Mouse (Mus musculus): ENCODE results near the gene Fdxr. TPM values are rescaled to one million over a fixed set of nuclear protein-coding genes. Genes with fewer than 3 reads are reported as not detected.

The Fdxr gene
- total RNA-seq, 2 experiments from 2014 or later: 17.0 to 20.8 TPM

DNA sequence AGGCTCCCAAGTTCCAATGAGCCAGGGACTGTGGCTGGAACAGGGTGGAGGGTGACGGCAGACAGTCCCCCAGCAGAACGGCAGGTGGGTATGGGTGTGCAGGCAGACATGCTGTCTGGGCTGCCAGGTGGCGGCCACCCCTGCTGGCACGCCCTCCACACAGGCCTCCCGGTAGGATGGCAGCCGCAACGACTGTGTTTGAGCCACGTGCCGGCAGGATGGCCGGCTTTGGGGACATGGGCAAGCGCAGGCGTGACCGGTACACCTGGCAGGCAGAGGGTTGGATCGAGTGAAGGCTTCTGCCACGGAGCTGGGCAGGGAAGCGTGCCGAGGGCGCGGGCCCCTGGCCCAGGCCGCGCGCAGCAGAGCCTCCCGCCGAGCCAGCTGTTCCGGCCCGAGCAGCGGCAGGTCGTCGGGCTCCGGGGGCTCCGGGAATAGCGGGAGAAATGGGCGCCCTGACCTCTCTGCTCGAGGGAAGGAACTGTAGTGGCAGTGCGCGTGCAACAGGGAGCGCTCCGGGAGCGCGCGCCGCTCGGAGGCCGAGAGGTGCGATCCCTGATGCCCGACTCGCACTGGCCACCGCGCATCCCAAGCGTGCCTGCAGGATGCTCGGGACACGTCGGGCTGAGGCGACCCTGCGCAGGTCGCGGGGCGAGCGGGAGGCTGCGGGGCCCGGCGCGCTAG lies 27.0 kb downstream of the Fdxr start:
- no peak for ATAC-seq (replicated peaks; ENCODE audit: low FRiP score, low TSS enrichment, poor library complexity, severe bottlenecking)

DNA sequence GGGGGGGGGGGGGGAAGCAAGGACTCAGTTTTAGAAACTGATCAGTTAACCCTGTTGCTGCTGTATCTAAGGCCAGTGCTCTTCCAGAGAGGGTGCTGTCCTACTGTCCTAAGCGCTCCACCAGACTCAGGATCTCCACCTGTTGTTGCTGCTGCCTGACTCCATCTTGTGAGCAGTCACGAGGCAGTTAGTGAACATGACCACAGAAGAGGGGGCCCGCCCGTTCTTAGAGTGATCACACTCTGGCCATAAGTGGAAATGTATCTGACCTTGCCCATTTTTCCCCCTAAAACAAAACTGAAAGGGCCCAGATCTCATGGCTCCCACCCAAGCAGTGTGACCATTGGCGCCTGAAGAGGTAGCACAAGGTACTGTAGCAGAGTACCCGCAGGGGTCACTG lies 28.9 kb downstream of the Fdxr start:
- ATAC-seq (replicated peaks; ENCODE audit: low FRiP score, low TSS enrichment, poor library complexity, severe bottlenecking): no peak

GRCm38 (mm10) chr11:115247240-115247639 lies 29.6 kb downstream of the Fdxr start:
- no peak for ATAC-seq (replicated peaks; ENCODE audit: low FRiP score, low TSS enrichment, poor library complexity, severe bottlenecking)

DNA sequence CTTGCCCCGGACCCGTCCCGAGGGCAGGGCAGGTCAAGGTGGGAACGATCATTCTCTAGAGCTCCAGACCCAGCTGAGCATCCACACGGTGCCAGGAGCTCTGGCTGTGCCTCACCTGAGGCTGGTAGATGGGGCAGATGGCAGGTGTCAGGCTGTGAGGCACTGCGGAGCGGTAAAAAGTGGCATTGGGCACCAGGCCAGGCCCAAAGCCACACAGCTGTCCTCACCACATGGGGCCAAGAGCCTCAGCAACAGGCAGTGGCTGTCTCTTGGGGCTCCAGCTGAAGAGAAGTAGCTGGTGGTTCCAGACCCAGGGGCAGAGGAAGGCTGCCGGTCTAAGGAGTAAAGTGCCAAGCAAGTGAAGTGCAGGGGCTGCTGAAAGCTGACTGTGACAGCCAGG lies 30.5 kb downstream of the Fdxr start:
- no peak for ATAC-seq (replicated peaks; ENCODE audit: low FRiP score, low TSS enrichment, poor library complexity, severe bottlenecking)

- ATAC-seq (replicated peaks; ENCODE audit: low FRiP score, low TSS enrichment, poor library complexity, severe bottlenecking): no peak
Measured at GRCm38 (mm10) chr11:115244840-115245239, 32.0 kb downstream of the Fdxr start.

DNA sequence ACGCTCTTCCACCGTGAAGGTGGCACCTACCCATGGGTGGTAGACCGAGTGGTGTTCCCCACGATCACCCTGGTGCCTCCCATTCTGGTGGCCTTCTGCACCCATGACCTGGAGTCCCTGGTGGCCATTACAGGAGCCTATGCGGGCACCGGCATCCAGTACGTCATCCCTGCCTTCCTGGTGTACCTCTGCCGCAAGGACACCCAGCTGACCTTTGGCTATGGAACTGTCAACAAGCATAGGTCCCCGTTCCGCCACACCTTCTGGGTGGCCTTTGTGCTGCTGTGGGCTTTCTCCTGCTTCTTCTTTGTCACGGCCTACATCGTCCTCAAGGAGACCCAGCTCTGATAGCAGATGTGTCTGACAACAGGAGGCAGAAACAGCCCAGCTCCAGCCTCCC lies 33.1 kb downstream of the Fdxr start:
- no peak for ATAC-seq (replicated peaks; ENCODE audit: low FRiP score, low TSS enrichment, poor library complexity, severe bottlenecking)

GRCm38 (mm10) chr11:115242746-115243145 lies 34.1 kb downstream of the Fdxr start:
- no peak for ATAC-seq (replicated peaks; ENCODE audit: low FRiP score, low TSS enrichment, poor library complexity, severe bottlenecking)

DNA sequence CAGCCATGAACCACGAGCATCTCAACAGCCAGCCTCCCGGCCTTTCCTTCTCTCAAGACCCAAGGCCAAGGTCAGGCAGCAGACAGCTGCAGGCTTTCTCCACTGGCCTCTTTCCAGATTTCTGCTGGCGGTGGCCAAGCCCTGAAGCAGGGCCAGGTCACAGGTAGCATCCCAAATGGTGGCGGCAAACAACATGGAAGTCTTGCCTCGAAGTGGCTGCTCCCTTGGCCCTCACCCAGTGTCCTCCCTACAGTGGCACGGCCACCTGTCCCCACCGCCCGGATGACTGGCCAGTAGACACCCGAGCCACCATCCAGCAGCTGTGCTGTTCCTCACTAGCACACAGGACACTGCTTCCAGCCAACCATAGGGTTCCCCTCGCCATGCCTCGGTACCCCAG lies 35.4 kb downstream of the Fdxr start:
- no peak for ATAC-seq (replicated peaks; ENCODE audit: low FRiP score, low TSS enrichment, poor library complexity, severe bottlenecking)

DNA sequence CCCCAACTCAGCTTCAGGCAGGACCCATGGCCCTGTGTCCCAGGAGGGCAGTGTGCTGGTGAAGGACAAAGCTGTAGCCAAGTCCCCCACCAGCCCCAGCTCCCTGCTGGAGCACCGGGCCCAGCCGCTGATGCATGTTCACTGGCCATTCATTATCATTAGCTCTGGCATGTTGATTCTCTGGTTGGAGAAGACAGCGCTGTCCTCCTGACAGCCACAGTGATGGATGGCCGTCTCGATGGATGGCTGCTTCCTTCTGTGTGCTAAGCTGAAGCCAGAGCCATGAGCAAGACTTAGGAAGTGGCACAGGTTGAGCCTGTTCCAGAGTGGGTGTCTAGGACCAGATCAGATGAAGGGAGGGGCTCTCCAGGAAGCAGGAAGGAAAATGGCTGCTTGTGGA lies 40.3 kb downstream of the Fdxr start:
- no peak for ATAC-seq (replicated peaks; ENCODE audit: low FRiP score, low TSS enrichment, poor library complexity, severe bottlenecking)

GRCm38 (mm10) chr11:115234320-115235044 lies 42.4 kb downstream of the Fdxr start:
- ATAC-seq (replicated peaks; ENCODE audit: low FRiP score, low TSS enrichment, poor library complexity, severe bottlenecking): no peak

- no peak for ATAC-seq (replicated peaks; ENCODE audit: low FRiP score, low TSS enrichment, poor library complexity, severe bottlenecking)
Measured at GRCm38 (mm10) chr11:115233526-115234290, 43.1 kb downstream of the Fdxr start.

DNA sequence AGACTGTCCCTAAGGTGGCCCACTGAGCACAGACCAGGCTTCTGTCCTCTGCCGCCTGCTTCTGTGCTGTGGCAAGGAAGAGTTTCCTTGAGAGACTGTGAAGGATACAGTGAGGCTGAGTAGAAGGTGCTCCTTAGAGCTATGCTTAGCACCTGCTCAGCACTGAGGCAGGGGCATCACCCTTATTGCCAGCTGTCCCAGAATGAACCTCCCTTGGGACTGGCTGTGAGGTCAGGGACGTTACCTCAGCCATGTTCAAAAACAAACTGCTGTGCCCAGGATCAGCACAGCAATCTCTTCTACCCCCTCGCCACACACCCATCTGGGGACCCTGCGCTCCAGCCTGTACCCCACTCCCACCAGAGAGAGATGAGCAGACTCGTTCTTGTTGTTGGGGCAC lies 44.0 kb downstream of the Fdxr start:
- no peak for ATAC-seq (replicated peaks; ENCODE audit: low FRiP score, low TSS enrichment, poor library complexity, severe bottlenecking)

DNA sequence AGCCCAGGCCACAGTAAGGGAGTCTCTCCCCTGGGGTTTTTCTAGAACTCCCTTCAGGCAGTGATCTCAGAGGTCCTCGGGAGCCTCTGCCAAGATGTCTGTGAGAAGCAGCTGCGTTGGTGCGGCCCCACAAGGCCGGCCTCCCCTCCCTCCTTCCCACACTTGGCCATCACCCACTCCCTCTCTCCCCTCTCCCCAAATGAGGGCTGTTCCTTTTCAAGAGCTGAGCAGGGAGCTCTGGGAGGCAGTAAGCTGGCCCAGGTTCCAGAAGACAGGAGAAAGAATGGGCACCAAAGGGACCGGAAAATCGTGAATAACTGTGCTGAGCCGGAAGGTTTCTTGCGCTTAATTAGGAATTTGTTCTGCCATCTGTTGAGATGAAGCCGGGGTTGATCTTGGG lies 44.9 kb downstream of the Fdxr start:
- ATAC-seq (replicated peaks; ENCODE audit: low FRiP score, low TSS enrichment, poor library complexity, severe bottlenecking): no peak

DNA sequence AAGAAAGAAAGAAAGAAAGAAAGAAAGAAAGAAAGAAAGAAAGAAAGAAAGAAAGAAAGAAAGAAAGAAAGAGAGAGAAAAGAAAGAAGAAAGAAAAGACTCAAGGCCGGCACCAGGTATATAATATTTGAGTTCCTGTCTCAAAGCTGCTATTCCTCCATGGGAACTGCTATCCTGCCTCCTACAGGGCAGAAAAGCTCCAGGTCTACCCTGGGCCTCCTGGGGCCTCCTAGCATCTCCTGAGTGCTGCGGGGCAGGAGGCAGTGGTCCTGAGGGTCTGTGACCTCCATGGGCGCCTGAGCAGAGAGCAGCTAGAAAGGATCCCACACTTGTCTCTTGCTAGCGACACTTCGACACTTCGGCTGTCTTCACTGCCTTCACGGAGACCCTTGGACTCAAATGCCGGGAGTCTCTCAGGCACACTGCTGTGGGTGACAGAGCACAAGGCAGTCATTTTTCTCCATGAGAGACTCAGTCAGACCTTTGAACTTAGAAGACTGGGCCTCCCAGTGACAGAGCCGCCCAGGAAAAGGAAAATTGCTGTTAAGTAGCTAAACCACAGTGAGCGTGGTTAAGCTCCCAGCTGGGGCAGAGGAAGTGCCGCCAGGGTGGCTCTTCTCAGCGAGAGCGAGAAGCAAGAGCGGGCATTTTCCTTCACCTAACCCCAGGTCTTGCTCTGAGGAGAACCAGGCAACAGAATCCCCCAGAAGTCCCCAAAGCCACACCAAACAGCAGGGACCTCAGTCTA lies 45.5 kb downstream of the Fdxr start:
- ATAC-seq (replicated peaks; ENCODE audit: low FRiP score, low TSS enrichment, poor library complexity, severe bottlenecking): no peak

DNA sequence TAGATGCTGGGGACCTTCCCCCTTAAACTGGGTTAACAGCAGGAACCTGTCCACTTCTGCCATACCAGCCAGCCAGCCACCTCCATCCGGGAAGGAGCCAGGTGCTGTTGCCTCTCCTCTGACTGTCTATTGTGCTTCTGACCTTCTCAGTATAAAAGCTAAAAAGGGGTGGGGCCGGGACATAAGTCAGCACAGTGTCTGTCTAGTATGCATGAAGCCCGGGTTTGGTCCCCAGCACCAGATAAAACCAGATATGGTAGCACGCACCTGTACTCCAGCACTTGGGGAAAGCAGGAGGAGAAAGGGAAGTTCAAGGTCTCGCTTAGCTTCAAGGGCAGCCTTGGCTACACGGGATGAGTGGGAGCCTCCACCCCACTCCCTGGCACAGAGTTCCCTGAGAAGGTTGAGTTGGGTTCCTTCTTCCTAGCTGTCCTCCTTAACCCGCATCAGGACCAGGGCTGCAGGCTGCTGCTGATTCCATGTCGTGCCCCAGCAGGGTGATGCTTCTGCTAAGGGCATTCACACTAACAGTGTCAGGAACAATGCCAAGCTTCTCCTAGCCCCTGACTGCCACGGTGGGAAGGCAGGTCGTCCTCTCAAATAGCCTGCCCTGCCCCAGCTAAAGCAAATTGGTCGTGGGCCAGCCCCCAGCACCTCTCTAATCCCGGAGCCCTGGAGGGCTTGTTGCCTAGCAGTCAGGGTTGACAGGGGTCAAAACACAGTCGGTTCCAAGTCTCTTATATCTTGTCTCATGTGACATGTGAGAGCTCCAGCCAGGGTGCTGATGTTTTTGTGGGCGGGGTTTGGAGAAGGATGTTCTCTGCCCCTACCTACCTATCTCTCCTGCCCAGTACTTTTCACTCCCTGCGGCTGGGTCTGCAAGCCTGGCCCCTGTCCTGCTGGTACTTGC lies 47.6 kb downstream of the Fdxr start:
- ATAC-seq (replicated peaks; ENCODE audit: low FRiP score, low TSS enrichment, poor library complexity, severe bottlenecking): no peak

- no peak for ATAC-seq (replicated peaks; ENCODE audit: low FRiP score, low TSS enrichment, poor library complexity, severe bottlenecking)
Measured at GRCm38 (mm10) chr11:115228430-115228829, 48.4 kb downstream of the Fdxr start.

DNA sequence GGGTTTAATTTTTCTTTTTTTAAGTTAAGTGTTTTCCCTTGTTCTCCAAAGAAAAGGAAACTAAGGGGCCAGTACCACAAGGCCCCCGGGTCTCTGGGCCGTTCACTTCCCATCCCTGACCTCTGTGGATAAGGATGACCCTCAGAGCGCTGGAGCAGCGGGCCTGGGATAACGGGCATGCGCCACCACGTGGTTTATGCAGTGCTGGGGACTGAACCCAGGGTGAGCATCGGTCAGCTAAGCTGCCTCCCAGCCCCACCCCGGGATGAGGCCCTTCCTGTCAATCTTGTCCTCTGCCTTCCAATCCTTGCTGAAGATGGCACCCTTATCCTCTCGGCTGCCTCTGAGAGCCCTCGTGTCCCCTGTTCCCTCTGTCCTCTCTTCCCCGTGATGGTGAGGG lies 49.2 kb downstream of the Fdxr start:
- ATAC-seq (replicated peaks; ENCODE audit: low FRiP score, low TSS enrichment, poor library complexity, severe bottlenecking): no peak

DNA sequence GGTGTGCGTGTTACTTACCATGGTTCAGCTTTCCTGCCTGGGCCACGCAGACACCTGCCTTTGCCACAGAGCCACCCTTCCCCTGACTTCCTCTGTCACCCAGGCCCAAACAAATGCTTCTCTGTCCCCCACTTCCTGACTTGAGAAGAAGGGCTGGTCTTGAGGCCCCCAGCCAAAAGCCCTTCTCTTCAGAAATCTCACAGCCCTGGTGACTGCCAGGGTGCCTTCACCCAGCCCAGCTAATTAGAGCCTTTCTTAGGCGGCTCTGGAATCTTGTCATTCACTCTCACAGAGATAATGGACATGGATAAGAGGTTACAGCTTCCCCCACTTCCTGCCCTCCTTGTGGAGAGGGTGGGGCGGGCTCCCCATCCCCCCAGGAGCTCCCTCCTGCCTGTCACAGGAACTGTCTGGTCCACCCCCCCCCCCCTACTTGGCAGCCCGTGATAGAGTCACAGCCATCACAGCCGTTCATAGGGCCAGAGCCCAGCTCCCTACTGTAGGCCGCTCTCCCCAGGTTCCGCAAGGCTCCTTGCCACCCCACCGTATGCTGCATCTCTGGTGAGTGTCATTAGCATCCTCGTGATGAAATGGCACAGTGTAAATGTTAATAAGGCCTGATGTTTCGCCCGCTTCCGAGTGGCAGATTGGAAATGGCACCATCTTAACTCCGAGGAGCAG lies 49.9 kb downstream of the Fdxr start:
- no peak for ATAC-seq (replicated peaks; ENCODE audit: low FRiP score, low TSS enrichment, poor library complexity, severe bottlenecking)

Measured in megakaryocyte-erythroid progenitor cell, adult 5-6 weeks (primary cell).